Mouse (Mus musculus): ENCODE measurements around the gene Hes5. TPM values are rescaled to one million over a fixed set of nuclear protein-coding genes. Genes with fewer than 3 reads are reported as not detected.

Hes5 gene
- total and polyA plus RNA-seq, 2 experiments from 2014 or later, result 106 to 177 TPM

DNA sequence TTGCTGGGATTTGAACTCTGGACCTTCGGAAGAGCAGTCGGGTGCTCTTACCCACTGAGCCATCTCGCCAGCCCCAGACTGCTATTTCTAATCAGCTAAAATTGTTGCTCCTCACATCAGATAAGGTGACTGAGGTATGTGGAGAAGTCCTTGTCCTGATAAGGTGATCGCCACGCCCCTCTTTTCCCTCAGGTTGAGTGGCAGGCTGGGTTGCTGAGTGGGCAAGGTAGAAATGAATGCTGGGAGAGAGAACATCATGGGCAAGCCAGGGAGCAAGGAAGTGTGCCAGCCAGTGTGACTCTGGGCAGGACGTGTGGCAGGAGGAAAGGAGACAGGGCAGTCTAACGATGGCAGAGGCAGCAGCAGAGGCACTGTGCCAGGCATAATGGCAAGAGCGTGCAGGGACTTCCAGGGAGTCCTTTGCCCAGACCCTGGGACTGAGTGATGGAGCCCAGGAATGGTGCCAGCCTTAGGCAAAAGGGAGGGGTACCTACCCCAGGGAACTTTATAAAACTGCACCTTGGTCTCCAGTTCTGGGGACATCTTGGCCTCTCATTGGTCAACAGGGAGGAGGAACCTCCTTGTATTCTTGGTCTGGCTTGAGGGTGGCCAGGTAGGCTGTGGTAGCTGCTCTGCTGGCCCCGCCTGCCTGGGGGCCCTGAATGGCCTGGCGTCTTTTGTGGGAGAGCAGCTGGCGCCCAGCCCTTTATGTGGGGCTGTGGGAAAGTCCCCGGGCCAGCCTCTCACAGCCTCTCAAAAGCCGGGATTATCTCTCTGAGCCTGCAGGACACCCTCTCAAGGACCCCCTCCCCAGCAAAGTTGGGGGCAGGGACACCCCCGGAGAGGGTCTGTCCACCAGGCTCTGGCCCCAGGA is 12.4 kb upstream of the Hes5 start:
- no peaks in the 10 kb centered on the region for H3K27me3 ChIP-seq (ENCODE audit: insufficient read depth, low read length)
- ATAC-seq, result peak; percentile 79
- DNase-seq (ENCODE audit: low spot score), result peak; percentile 91
- peaks cover 14% of the 10 kb centered on the region for H3K4me1 ChIP-seq (ENCODE audit: insufficient read depth, low read length)
- H3K9ac ChIP-seq (replicated peaks; ENCODE audit: low read length), result no peak overlapping the region
- H3K4me3 ChIP-seq (ENCODE audit: low read length), result no peak overlapping the region
- no peak overlapping the region for H3K4me2 ChIP-seq (ENCODE audit: low read depth, low read length)
- no peaks in the 10 kb centered on the region for H3K36me3 ChIP-seq (ENCODE audit: insufficient read depth, low read length)
- WGBS, result 27% methylated on average over 14 of the region's 14 CpGs
- TF ChIP-seq CTCF (IDR thresholded peaks at IDR 0.05; ENCODE audit: low read depth), result no peak
- H3K27ac ChIP-seq, result peak overlapping the region; percentile 22; the same call in 1 of the 2 replicates
- no peaks in the 10 kb centered on the region for H3K9me3 ChIP-seq (ENCODE audit: low read length)

- Histone ChIP-seq H3K9me3 (ENCODE audit: low read length) (no peaks in the 10 kb centered on the region), H3K4me1 (ENCODE audit: insufficient read depth, low read length) (peaks cover 14% of the 10 kb centered on the region), H3K27ac (peak overlapping the region; percentile 22; the same call in 1 of the 2 replicates), H3K4me2 (ENCODE audit: low read depth, low read length) (peak overlapping the region; percentile 31; the same call in 1 of the 2 replicates), H3K36me3 (ENCODE audit: insufficient read depth, low read length) (no peaks in the 10 kb centered on the region), H3K27me3 (ENCODE audit: insufficient read depth, low read length) (no peaks in the 10 kb centered on the region), H3K9ac (replicated peaks; ENCODE audit: low read length) (no peak overlapping the region), H3K4me3 (ENCODE audit: low read length) (no peak overlapping the region)
- ATAC-seq (no peak), DNase-seq (ENCODE audit: low spot score) (no peak)
- WGBS, result 42% methylated on average over 6 of the region's 6 CpGs
- TF ChIP-seq CTCF (IDR thresholded peaks at IDR 0.05; ENCODE audit: low read depth), result no peak
Observed at GRCm38 (mm10) chr4:154948940-154949588, 11.7 kb upstream of the Hes5 start.

- TF ChIP-seq CTCF (IDR thresholded peaks at IDR 0.05; ENCODE audit: low read depth), result no peak
- peak; percentile 58 for DNase-seq (ENCODE audit: low spot score)
- Histone ChIP-seq H3K27me3 (ENCODE audit: insufficient read depth, low read length) (no peaks in the 10 kb centered on the region), H3K9ac (replicated peaks; ENCODE audit: low read length) (no peak overlapping the region), H3K36me3 (ENCODE audit: insufficient read depth, low read length) (no peaks in the 10 kb centered on the region), H3K4me3 (ENCODE audit: low read length) (no peak overlapping the region), H3K4me1 (ENCODE audit: insufficient read depth, low read length) (peaks cover 14% of the 10 kb centered on the region), H3K9me3 (ENCODE audit: low read length) (no peaks in the 10 kb centered on the region), H3K27ac (no peak overlapping the region), H3K4me2 (ENCODE audit: low read depth, low read length) (peak overlapping the region; percentile 31; the same call in 1 of the 2 replicates)
- ATAC-seq, result no peak
- WGBS, result 2% methylated on average over 16 of the region's 16 CpGs
Observed at GRCm38 (mm10) chr4:154949589-154949982, 11.1 kb upstream of the Hes5 start.

DNA sequence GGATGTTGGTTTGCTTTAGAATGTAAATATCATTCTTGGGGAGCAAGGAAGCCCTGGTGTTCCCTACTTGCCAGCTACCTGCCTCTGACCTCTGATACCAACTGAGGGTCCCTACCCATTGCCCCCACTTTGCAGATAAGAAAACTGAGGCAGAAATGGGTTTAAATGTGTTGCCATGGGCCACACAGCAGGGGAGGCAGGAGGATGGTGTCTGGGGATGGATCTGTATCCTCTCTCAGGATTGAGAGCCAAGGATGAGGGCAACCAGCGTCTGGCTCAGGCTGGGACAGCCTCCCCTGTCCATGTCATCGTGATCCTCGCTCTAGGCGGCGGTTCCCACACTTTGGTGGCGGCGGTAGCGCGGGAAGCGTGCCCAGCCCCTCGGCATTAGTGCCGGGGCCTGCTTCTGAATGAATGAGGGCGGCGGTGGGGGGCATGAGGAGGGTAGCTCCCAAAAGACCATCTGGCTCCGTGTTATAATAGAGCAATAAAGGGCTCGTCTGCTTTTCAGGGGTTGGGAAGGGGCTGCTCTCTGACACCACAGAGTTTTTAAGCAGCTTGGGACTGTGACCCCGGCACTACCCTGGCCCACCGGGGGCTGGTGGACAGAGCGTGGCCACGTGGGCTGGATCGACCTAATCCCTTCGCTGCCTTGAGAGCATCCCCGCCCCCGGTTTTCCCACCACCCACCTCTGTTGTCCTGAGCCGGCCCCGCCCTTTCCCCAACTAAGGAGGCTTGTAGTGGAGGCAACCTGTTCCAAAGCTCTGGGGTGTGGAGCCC is 8.1 kb upstream of the Hes5 start:
- peak overlapping the region; percentile 7; the same call in 1 of the 2 replicates for H3K4me3 ChIP-seq (ENCODE audit: low read length)
- H3K9ac ChIP-seq (replicated peaks; ENCODE audit: low read length), result no peak overlapping the region
- H3K27ac ChIP-seq, result no peak overlapping the region
- H3K36me3 ChIP-seq (ENCODE audit: insufficient read depth, low read length), result no peaks in the 10 kb centered on the region
- peak overlapping the region; percentile 35 for H3K4me2 ChIP-seq (ENCODE audit: low read depth, low read length)
- no peak for TF ChIP-seq CTCF (IDR thresholded peaks at IDR 0.05; ENCODE audit: low read depth)
- peaks cover 15% of the 10 kb centered on the region for H3K4me1 ChIP-seq (ENCODE audit: insufficient read depth, low read length)
- ATAC-seq, result peak; percentile 40; the same call in 1 of the 2 replicates
- WGBS, result 4% methylated on average over 26 of the region's 26 CpGs
- peak; percentile 76 for DNase-seq (ENCODE audit: low spot score)
- no peaks in the 10 kb centered on the region for H3K27me3 ChIP-seq (ENCODE audit: insufficient read depth, low read length)
- no peaks in the 10 kb centered on the region for H3K9me3 ChIP-seq (ENCODE audit: low read length)

GRCm38 (mm10) chr4:154956604-154957003 is 4.1 kb upstream of the Hes5 start:
- no peak overlapping the region for H3K27ac ChIP-seq
- DNase-seq (ENCODE audit: low spot score) (no peak), ATAC-seq (no peak)
- peaks cover 34% of the 10 kb centered on the region for H3K4me1 ChIP-seq (ENCODE audit: insufficient read depth, low read length)
- WGBS, result 29% methylated on average over 9 of the region's 9 CpGs
- no peak overlapping the region for H3K9ac ChIP-seq (replicated peaks; ENCODE audit: low read length)
- H3K36me3 ChIP-seq (ENCODE audit: insufficient read depth, low read length), result no peaks in the 10 kb centered on the region
- H3K27me3 ChIP-seq (ENCODE audit: insufficient read depth, low read length), result no peaks in the 10 kb centered on the region
- H3K4me2 ChIP-seq (ENCODE audit: low read depth, low read length), result no peak overlapping the region
- no peak for TF ChIP-seq CTCF (IDR thresholded peaks at IDR 0.05; ENCODE audit: low read depth)
- H3K9me3 ChIP-seq (ENCODE audit: low read length), result no peaks in the 10 kb centered on the region
- H3K4me3 ChIP-seq (ENCODE audit: low read length), result no peak overlapping the region

DNA sequence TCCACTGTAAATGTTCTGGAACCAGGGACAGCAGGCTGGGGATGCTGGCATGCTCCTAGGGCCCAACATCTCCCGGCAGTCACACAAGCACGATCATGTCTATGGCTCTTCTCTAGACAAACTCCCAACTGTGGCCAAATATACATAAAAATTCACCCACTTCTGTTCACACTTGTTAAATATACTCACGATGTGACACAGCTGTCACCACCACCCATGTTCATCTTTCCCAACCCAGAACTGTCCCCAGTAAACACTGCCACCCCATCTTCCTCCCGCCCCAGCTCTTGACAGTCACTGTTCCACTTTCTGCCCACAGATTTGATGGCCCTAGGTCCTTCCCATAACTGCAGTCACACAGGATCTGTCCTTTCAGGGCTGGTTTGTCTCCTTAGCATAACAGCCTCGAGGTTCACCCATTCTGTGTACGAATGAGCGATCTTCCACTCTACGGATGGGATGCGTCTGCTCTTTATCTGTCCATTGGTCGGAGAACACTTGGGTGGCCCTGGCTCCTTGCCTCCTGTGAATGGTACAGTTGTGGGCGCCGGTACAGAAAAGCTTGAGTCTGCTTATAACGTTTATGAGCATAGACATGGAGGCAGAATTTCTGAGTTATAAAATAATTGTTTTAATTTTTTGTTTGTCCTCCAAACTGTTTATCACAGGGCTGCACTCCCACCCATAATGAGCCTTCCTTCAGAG is 3.3 kb upstream of the Hes5 start:
- Histone ChIP-seq H3K9ac (replicated peaks; ENCODE audit: low read length) (no peak overlapping the region), H3K36me3 (ENCODE audit: insufficient read depth, low read length) (no peaks in the 10 kb centered on the region), H3K27ac (peak overlapping the region; percentile 8; the same call in 1 of the 2 replicates), H3K4me2 (ENCODE audit: low read depth, low read length) (peak overlapping the region; percentile 48; the same call in 1 of the 2 replicates), H3K9me3 (ENCODE audit: low read length) (no peaks in the 10 kb centered on the region), H3K27me3 (ENCODE audit: insufficient read depth, low read length) (no peaks in the 10 kb centered on the region), H3K4me3 (ENCODE audit: low read length) (no peak overlapping the region), H3K4me1 (ENCODE audit: insufficient read depth, low read length) (peaks cover 32% of the 10 kb centered on the region)
- ATAC-seq, result no peak
- WGBS, result 28% methylated on average over 13 of the region's 13 CpGs
- TF ChIP-seq CTCF (IDR thresholded peaks at IDR 0.05; ENCODE audit: low read depth), result no peak
- DNase-seq (ENCODE audit: low spot score), result peak; percentile 30
